Mouse (Mus musculus) heart, postnatal 10 days (tissue): ENCODE data around the gene Itpr2. TPM values are rescaled to one million over a fixed set of nuclear protein-coding genes. Genes with fewer than 3 reads are reported as not detected.

Experiments used
- DNase-seq, 2 experiments: peaks; one replicate each; pipeline ENCODE4 v3.0.0; 2021
- intact Hi-C: fragments of 180-260 bp; cut with DNase I; formaldehyde crosslinking; loops from one replicate; pipeline ENCODE4 v1.15.1; 2025
- total RNA-seq, 2 experiments: library from RNA; stranded (reverse); gene quantifications; 2 replicates each; pipeline ENCODE4 v1.2.3; 2021

Gene Itpr2
- total RNA-seq, 2 experiments from 2014 or later, result 31.5 to 41.9 TPM

DNA sequence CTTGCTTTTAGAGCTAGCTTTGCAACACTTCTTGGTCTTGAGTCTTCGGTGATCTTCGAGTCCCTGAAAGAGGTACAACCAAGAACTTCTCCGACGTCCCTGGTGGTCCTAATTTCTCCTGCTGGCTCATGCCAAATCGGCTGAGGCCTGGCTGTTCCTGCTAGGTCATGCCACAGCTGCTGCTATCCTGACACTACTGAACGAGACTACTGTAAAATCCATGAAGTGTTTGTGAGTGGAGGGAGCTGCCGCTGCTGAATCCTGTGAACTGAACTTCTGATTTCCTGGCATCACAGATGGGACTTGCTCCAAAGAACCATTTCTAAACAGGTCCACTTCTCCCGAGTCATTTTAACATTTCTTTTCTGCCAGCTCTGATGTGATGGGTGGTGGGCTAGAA, 11.4 kb upstream of the Itpr2 start:
- intact Hi-C loops, result no loop called here
- DNase-seq, result no peak

DNA sequence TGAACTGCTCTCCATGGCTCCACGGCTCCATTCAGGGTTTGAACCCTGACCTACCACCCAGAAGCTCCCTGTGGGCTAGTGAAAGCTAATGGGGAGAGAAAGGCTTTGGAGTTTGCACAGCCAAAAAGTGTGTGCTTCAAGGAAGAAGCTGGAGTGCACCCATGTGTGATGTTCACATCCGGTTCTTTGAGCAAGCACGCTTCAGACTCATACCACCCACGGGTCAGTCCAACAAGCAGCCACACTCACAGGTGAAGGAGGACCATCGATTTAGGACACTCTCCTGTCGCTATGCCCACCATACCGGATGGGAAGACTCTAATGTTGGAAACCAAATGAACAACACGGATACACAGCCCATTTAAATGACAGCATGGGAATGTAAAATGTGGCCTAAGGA, 9.5 kb upstream of the Itpr2 start:
- no peak for DNase-seq
- intact Hi-C loops, result no loop called here

DNA sequence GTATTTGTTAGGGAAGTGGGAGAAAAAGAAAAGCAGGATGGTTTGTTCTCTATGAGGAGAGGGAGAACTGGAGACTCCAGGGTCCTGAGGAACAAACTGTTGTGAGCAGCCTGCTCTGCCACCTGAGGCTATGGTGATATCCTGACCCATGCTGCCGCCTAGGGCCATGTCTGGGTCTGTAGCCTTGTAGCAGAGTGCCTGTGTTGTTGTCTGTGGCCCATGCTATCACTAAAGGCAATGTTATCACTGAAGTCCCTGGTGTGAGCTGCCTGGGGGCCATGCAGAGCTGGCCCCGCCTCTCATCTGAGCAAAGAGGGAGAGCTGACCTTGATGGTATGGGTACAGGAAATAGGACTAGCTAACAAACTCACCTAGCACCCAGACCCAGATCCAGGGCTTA, 7.9 kb upstream of the Itpr2 start:
- intact Hi-C loops, result no loop called here
- no peak for DNase-seq

GRCm38 (mm10) chr6:146504459-146504858, 2.4 kb upstream of the Itpr2 start:
- no peak for DNase-seq
- intact Hi-C loops, result loop anchor here (5.0 kb wide), 2 partner anchors 38 to 138 kb away; partner anchors contain the start of genes Med21 and Tm7sf3

DNA sequence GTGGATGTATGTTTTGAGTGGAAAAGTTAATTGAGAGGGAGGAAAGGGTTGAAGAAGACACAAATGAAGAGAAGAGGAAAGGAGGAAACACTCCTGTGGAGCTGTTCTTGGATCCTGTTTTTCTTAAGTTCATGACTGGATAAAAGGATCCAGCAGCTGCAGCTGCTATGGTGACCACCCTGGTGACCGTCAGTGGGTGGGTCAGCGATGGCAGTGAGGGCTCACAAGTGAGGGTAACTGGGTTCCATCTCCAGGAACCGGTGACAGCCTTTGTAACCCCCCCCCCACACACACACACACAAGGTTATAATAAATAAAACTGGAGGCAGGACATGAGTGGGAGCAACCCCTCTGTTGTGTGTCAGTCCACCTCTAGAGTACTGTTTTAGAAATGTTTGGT, 833 bp upstream of the Itpr2 start:
- intact Hi-C loops, result loop anchor here (2.0 to 5.0 kb wide), 4 partner anchors 39 to 139 kb away; partner anchors contain the start of genes Fgfr1op2, Ints13, Med21 and Tm7sf3
- no peak for DNase-seq

DNA sequence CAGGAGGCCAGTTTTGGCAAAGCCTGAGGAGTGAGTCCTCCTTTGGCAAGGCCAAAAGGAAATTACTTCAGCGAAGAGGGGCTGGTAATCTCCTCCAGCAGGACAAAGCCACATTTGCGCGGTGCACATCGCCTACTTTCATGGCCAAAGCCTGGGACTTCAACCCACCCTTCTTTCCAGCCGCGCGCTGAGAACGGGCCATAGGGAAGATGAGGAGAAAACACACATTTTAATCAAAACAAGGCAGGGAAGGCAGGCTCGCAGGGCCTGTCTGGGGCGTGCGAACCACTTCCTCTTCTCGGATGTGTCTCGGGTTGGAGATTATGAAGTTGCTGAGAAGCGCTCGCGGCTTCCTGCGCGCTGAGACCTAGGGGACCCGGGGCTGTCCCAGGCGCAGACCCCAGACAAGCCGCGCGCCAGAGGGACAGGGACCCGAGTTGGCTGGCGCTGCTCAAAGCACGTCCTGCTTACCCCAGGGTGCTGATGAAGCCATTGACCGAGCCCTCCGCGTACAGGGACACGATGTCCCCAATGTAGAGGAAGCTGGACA, 632 bp downstream of the Itpr2 start:
- intact Hi-C loops, result loop anchor here (5.0 kb wide), 2 partner anchors 41 to 141 kb away; partner anchors contain the start of genes Med21 and Tm7sf3
- DNase-seq, result peak; percentile 78

- peak; percentile 45 to 46 for DNase-seq
Measured at GRCm38 (mm10) chr6:146500771-146501170, 1.3 kb downstream of the Itpr2 start.

DNA sequence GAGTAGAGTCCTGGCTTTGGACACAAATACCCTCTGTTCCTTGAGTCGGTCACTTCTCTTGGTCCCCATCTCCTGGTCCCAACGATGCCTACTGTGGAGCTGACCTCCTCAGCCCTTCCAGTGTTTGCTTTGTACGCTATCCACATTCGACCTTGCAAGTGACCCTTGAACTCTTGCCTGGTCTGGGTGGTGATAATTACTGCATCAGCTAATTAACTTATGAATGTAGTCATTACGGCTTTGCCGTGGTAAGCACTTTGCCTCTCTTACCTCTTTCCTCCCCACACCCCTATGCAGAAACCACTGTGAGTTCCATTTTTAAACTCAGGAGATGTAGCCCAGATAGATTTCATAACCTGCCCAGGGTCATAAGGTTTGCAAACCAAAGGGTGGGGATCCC, 1.8 kb downstream of the Itpr2 start:
- no peak for DNase-seq
- intact Hi-C loops, result loop anchor here (5.0 kb wide), 2 partner anchors 42 to 142 kb away; partner anchors contain the start of genes Med21 and Tm7sf3

More at GRCm38 (mm10) chr6:146500771-146501170, 1.3 kb downstream of the Itpr2 start:
- intact Hi-C loops, result loop anchor here (5.0 kb wide), 2 partner anchors 42 to 142 kb away; partner anchors contain the start of genes Med21 and Tm7sf3

- DNase-seq, result no peak
- intact Hi-C loops, result loop anchor here (5.0 kb wide), 1 partner anchor 67 kb away; no protein-coding TSS in a partner anchor
Measured at GRCm38 (mm10) chr6:146499566-146499965, 2.5 kb downstream of the Itpr2 start.

DNA sequence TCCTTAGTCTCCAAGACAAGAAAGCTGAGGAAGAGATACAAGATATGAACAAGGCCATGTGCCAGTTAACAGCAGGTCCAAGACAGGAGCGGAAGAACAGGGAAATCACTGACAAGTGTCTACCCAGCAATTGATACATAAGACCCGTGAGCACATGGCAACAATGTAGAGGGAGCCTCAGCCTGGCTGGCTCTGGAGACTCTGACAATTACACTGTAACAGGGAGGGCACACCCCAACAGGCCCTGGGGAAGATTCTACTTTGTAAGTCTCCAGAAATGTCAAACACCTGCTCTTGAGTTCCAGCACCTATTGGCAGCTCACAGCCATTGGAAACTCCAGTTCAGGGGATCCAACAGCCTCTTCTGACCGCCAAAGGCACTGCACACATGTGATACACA, 3.6 kb downstream of the Itpr2 start:
- DNase-seq, result no peak
- intact Hi-C loops, result loop anchor here (5.0 kb wide), 1 partner anchor 66 kb away; no protein-coding TSS in a partner anchor

GRCm38 (mm10) chr6:146497866-146498265, 4.2 kb downstream of the Itpr2 start:
- intact Hi-C loops, result loop anchor here (5.0 kb wide), 1 partner anchor 66 kb away; no protein-coding TSS in a partner anchor
- DNase-seq, result no peak

GRCm38 (mm10) chr6:146497435-146497834, 4.6 kb downstream of the Itpr2 start:
- intact Hi-C loops, result loop anchor here (5.0 kb wide), 1 partner anchor 65 kb away; no protein-coding TSS in a partner anchor
- no peak for DNase-seq

GRCm38 (mm10) chr6:146491680-146492079, 10.3 kb downstream of the Itpr2 start:
- no peak for DNase-seq
- intact Hi-C loops, result no loop called here

- intact Hi-C loops, result no loop called here
Measured at GRCm38 (mm10) chr6:146490416-146490960, 11.5 kb downstream of the Itpr2 start.

DNA sequence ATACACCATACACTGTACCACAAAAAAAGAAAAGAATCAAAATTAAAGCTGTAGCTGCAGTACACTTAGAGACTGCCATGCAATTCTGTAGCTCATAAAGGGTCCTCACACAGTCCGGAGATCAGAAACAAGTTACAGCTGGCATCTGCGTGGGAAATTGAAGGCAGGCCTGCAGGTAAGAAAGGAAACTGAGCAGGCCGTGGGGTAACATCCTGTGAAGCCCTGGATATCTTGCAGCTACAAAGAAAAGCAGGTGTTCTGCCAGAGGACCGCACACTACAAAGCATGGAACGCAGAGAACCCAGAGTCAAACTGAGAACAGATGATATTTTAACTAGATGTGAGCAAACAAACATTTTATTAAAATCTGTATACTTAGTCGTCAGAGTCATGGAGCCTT, 12.2 kb downstream of the Itpr2 start:
- intact Hi-C loops, result no loop called here

More at GRCm38 (mm10) chr6:146490416-146490960, 11.5 kb downstream of the Itpr2 start:
- DNase-seq, result no peak

GRCm38 (mm10) chr6:146488749-146489148, 13.3 kb downstream of the Itpr2 start:
- DNase-seq, result no peak
- intact Hi-C loops, result no loop called here

More for the DNA sequence above, 12.2 kb downstream of the Itpr2 start:
- no peak for DNase-seq

- DNase-seq, result no peak
- intact Hi-C loops, result no loop called here
Measured at GRCm38 (mm10) chr6:146487079-146487478, 14.9 kb downstream of the Itpr2 start.

GRCm38 (mm10) chr6:146486073-146486472, 15.9 kb downstream of the Itpr2 start:
- intact Hi-C loops, result no loop called here
- no peak for DNase-seq

DNA sequence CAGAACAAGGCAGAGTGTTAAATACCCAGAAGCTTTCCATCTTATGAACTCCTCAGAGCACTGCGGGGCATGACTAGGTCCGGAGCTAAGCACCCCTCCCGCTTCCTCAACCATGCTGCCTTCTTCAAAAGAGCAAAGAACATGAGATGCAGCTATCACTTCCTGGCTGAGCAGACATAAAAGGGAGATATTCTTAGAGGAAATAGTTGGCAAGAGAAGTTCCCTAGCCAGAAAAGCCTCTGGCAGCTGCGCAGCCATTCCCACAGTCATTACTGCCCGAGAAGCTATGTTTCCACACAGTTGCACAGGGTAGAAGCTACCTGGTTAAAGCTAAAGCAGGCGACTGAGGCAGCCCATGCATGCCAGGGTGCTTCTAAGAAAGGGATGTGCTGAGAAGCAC, 20.6 kb downstream of the Itpr2 start:
- DNase-seq, result peak; percentile 20 to 25
- intact Hi-C loops, result no loop called here

DNA sequence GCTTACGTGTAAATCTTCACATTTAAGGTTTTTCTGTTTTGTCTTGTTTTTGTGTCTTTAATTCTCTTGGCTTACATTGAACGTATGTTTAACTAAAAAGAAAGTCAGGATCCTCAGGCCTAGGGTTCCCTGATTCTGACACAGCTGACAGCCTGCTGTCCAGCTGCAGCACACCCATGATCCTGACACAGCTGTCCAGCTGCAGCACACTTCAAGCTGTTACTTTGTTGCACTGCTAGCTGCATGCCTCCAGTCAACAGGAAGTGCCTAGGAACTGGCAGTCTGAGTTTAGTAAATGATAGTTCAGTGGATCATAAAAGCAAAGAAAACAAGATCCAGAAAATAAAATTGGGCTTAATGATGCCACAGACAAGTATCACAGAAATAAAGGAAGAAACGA, 21.1 kb downstream of the Itpr2 start:
- DNase-seq, result peak; percentile 29 to 32
- intact Hi-C loops, result no loop called here

DNA sequence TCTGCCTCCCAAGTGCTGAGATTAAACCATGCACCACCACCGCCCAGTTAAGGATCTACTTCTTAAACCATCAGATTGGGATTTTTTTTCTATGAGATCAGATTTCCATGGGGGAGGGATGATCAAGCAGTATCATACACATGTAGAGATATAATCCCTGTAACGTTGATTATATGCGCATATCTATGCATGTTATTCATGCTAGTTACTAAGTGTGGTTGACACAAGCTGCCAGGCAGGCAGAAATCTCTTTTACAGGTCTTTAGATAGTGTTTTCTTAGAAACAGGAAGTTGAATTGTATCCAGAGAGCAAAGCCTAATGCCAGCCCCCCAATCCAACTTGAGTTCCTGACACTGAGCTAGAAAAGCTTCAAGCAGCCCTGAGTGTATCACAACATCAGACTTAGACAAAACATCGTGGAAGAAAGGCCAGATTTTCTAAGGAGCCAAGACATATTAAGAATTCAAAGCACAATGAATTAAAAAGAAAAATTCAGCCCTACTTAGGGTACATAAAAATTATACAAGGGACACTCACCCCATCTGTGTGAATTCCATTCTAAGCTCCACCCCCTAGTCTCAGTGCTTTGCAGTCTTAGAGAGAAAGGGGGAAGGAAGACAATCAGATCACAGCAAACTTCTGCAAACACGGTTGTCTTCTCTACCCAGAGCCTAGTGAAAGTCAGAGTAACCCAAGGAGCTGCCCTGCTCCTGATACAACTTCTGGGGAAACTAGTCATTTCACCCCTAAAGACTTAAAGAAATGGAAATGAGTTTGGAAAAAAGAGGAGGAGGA, 22.9 kb downstream of the Itpr2 start:
- no peak for DNase-seq
- intact Hi-C loops, result no loop called here
